Mouse (Mus musculus): ENCODE data around the gene Aqp1. TPM values are rescaled to one million over a fixed set of nuclear protein-coding genes. Genes with fewer than 3 reads are reported as not detected.

The Aqp1 gene
- polyA plus RNA-seq, 1 experiment from 2014 or later: 1.3 TPM

- Histone ChIP-seq H3K36me3 (ENCODE audit: control insufficient read depth, insufficient read depth, low read length) (no peaks in the 10 kb centered on the region), H3K27me3 (ENCODE audit: control insufficient read depth, insufficient read depth, low read length) (no peaks in the 10 kb centered on the region), H3K9me3 (ENCODE audit: control insufficient read depth, low read length) (no peaks in the 10 kb centered on the region), H3K4me3 (replicated peaks; ENCODE audit: low read depth, low read length) (no peak overlapping the region), H3K4me2 (ENCODE audit: low read length) (no peak overlapping the region), H3K9ac (replicated peaks; ENCODE audit: low read length) (no peak overlapping the region), H3K4me1 (ENCODE audit: control insufficient read depth, insufficient read depth, low read length) (no peaks in the 10 kb centered on the region), H3K27ac (replicated peaks; ENCODE audit: low read depth, low read length) (no peak overlapping the region)
- 87% methylated on average over 4 of the region's 4 CpGs for WGBS
- ATAC-seq (ENCODE audit: low FRiP score, low TSS enrichment) (no peak), DNase-seq (no peak)
Observed at GRCm38 (mm10) chr6:55381966-55382365, 45.7 kb downstream of the Aqp1 start.

- no peak overlapping the region for H3K4me3 ChIP-seq (replicated peaks; ENCODE audit: low read depth, low read length)
- no peak overlapping the region for H3K27ac ChIP-seq (replicated peaks; ENCODE audit: low read depth, low read length)
- no peaks in the 10 kb centered on the region for H3K9me3 ChIP-seq (ENCODE audit: control insufficient read depth, low read length)
- no peaks in the 10 kb centered on the region for H3K36me3 ChIP-seq (ENCODE audit: control insufficient read depth, insufficient read depth, low read length)
- 28% methylated on average over 1 of the region's 1 CpGs for WGBS
- H3K4me1 ChIP-seq (ENCODE audit: control insufficient read depth, insufficient read depth, low read length): peaks cover 11% of the 10 kb centered on the region; the same call in 1 of the 2 replicates
- no peaks in the 10 kb centered on the region for H3K27me3 ChIP-seq (ENCODE audit: control insufficient read depth, insufficient read depth, low read length)
- H3K9ac ChIP-seq (replicated peaks; ENCODE audit: low read length): no peak overlapping the region
- ATAC-seq (ENCODE audit: low FRiP score, low TSS enrichment) (no peak), DNase-seq (peak; percentile 51)
- no peak overlapping the region for H3K4me2 ChIP-seq (ENCODE audit: low read length)
Observed at GRCm38 (mm10) chr6:55383897-55384296, 47.7 kb downstream of the Aqp1 start.

GRCm38 (mm10) chr6:55384356-55384951, 48.2 kb downstream of the Aqp1 start:
- Histone ChIP-seq H3K27me3 (ENCODE audit: control insufficient read depth, insufficient read depth, low read length) (no peaks in the 10 kb centered on the region), H3K4me3 (replicated peaks; ENCODE audit: low read depth, low read length) (no peak overlapping the region), H3K9ac (replicated peaks; ENCODE audit: low read length) (no peak overlapping the region), H3K27ac (replicated peaks; ENCODE audit: low read depth, low read length) (no peak overlapping the region), H3K4me1 (ENCODE audit: control insufficient read depth, insufficient read depth, low read length) (peaks cover 12% of the 10 kb centered on the region; the same call in 1 of the 2 replicates), H3K4me2 (ENCODE audit: low read length) (no peak overlapping the region), H3K36me3 (ENCODE audit: control insufficient read depth, insufficient read depth, low read length) (no peaks in the 10 kb centered on the region), H3K9me3 (ENCODE audit: control insufficient read depth, low read length) (no peaks in the 10 kb centered on the region)
- WGBS: 81% methylated on average over 5 of the region's 5 CpGs
- ATAC-seq (ENCODE audit: low FRiP score, low TSS enrichment) (no peak), DNase-seq (no peak)

DNA sequence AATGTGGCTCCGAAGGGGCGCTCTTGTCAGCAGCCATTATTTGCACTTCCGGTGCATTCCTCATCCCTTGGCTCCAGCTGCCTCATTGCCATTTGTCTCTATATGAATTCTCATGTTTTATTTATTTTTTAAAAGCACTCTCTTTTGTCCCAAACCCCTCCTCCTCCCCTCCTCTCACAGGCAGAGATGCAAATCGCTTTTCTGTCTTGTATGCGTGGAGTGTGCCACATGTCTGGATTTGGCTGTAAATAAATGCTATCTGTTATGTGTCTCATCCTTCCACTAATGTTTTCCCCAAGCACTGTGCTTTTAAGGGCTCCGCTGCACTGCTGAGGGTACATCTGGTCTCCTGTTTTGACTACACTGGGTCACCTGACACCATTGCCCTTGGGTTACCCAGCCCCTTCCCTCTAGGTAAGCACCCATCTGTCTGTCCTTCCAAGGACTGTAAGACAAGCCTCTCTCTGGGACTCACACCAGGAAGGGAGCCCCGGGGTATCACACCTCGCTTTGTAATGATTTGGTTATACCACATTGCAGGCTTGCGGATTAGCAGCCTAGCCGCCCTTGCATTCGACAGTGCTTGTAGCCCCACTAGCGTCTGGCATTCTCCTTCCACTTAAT, 52.4 kb downstream of the Aqp1 start:
- H3K4me3 ChIP-seq (replicated peaks; ENCODE audit: low read depth, low read length): no peak overlapping the region
- 26% methylated on average over 12 of the region's 12 CpGs for WGBS
- no peak overlapping the region for H3K4me2 ChIP-seq (ENCODE audit: low read length)
- DNase-seq (peak; percentile 51), ATAC-seq (ENCODE audit: low FRiP score, low TSS enrichment) (peak; percentile 35; the same call in 1 of the 2 replicates)
- H3K27ac ChIP-seq (replicated peaks; ENCODE audit: low read depth, low read length): peak overlapping the region; percentile 58; the same call in 1 of the 2 replicates
- no peaks in the 10 kb centered on the region for H3K36me3 ChIP-seq (ENCODE audit: control insufficient read depth, insufficient read depth, low read length)
- peaks cover 12% of the 10 kb centered on the region; the same call in 1 of the 2 replicates for H3K4me1 ChIP-seq (ENCODE audit: control insufficient read depth, insufficient read depth, low read length)
- no peak overlapping the region for H3K9ac ChIP-seq (replicated peaks; ENCODE audit: low read length)
- H3K27me3 ChIP-seq (ENCODE audit: control insufficient read depth, insufficient read depth, low read length): no peaks in the 10 kb centered on the region
- H3K9me3 ChIP-seq (ENCODE audit: control insufficient read depth, low read length): no peaks in the 10 kb centered on the region

DNA sequence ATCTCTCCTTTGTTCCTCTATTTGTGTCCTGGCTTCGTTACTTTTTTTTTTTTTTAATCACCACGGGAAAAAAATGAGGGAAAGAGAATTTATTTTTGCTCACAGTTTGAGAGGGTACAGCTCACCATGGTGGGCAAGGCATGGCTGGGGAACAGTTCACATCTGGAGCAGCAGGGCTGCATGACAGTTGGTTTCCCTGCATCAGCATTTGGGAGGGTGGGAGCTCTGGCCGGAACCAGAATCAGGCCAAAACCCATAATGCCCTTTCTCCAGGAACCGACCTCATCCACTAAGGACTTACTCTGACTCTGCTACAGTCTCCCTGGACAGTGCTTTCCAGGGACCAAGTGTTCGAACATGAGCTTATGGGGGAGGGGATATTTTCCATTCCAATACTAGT, 53.1 kb downstream of the Aqp1 start:
- ATAC-seq (ENCODE audit: low FRiP score, low TSS enrichment) (no peak), DNase-seq (no peak)
- Histone ChIP-seq H3K9me3 (ENCODE audit: control insufficient read depth, low read length) (no peaks in the 10 kb centered on the region), H3K4me2 (ENCODE audit: low read length) (no peak overlapping the region), H3K4me1 (ENCODE audit: control insufficient read depth, insufficient read depth, low read length) (peaks cover 12% of the 10 kb centered on the region), H3K9ac (replicated peaks; ENCODE audit: low read length) (no peak overlapping the region), H3K36me3 (ENCODE audit: control insufficient read depth, insufficient read depth, low read length) (no peaks in the 10 kb centered on the region), H3K27ac (replicated peaks; ENCODE audit: low read depth, low read length) (no peak overlapping the region), H3K4me3 (replicated peaks; ENCODE audit: low read depth, low read length) (no peak overlapping the region), H3K27me3 (ENCODE audit: control insufficient read depth, insufficient read depth, low read length) (no peaks in the 10 kb centered on the region)
- 71% methylated on average over 5 of the region's 5 CpGs for WGBS

GRCm38 (mm10) chr6:55391814-55392213, 55.6 kb downstream of the Aqp1 start:
- 42% methylated on average over 4 of the region's 4 CpGs for WGBS
- Histone ChIP-seq H3K4me3 (replicated peaks; ENCODE audit: low read depth, low read length) (no peak overlapping the region), H3K4me1 (ENCODE audit: control insufficient read depth, insufficient read depth, low read length) (peaks cover 21% of the 10 kb centered on the region), H3K9ac (replicated peaks; ENCODE audit: low read length) (no peak overlapping the region), H3K9me3 (ENCODE audit: control insufficient read depth, low read length) (no peaks in the 10 kb centered on the region), H3K4me2 (ENCODE audit: low read length) (no peak overlapping the region), H3K27ac (replicated peaks; ENCODE audit: low read depth, low read length) (no peak overlapping the region), H3K27me3 (ENCODE audit: control insufficient read depth, insufficient read depth, low read length) (no peaks in the 10 kb centered on the region), H3K36me3 (ENCODE audit: control insufficient read depth, insufficient read depth, low read length) (no peaks in the 10 kb centered on the region)
- DNase-seq: peak; percentile 70
- ATAC-seq (ENCODE audit: low FRiP score, low TSS enrichment): no peak

DNA sequence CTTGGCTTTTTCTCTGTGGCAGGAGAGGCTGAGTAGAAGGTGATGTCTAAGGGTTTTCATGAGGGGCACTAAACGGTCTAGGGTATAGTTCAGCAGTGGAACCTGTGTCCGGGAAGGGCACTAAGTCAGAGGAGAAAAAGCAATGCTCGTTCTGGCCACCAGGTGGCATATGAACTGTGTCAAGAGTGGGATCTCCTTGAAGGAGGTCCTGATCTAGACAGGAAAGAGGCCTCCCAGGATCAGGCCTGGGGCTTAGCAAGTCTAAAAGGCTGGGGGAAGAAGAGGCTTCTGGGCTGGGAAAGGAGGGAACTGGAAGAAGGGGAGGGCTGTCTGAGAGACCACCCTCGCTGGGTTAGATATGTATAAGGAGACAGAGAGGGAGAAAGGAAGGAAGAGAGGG, 56.2 kb downstream of the Aqp1 start:
- no peaks in the 10 kb centered on the region for H3K36me3 ChIP-seq (ENCODE audit: control insufficient read depth, insufficient read depth, low read length)
- H3K9me3 ChIP-seq (ENCODE audit: control insufficient read depth, low read length): no peaks in the 10 kb centered on the region
- DNase-seq (peak; percentile 92), ATAC-seq (ENCODE audit: low FRiP score, low TSS enrichment) (peak; percentile 58; the same call in 1 of the 2 replicates)
- no peaks in the 10 kb centered on the region for H3K27me3 ChIP-seq (ENCODE audit: control insufficient read depth, insufficient read depth, low read length)
- peaks cover 23% of the 10 kb centered on the region for H3K4me1 ChIP-seq (ENCODE audit: control insufficient read depth, insufficient read depth, low read length)
- WGBS: 13% methylated on average over 4 of the region's 4 CpGs
- H3K4me3 ChIP-seq (replicated peaks; ENCODE audit: low read depth, low read length): no peak overlapping the region
- H3K4me2 ChIP-seq (ENCODE audit: low read length): no peak overlapping the region
- no peak overlapping the region for H3K9ac ChIP-seq (replicated peaks; ENCODE audit: low read length)
- no peak overlapping the region for H3K27ac ChIP-seq (replicated peaks; ENCODE audit: low read depth, low read length)

GRCm38 (mm10) chr6:55394854-55395253, 58.6 kb downstream of the Aqp1 start:
- Histone ChIP-seq H3K4me3 (replicated peaks; ENCODE audit: low read depth, low read length) (no peak overlapping the region), H3K4me2 (ENCODE audit: low read length) (no peak overlapping the region), H3K9me3 (ENCODE audit: control insufficient read depth, low read length) (no peaks in the 10 kb centered on the region), H3K9ac (replicated peaks; ENCODE audit: low read length) (no peak overlapping the region), H3K4me1 (ENCODE audit: control insufficient read depth, insufficient read depth, low read length) (peaks cover 17% of the 10 kb centered on the region), H3K36me3 (ENCODE audit: control insufficient read depth, insufficient read depth, low read length) (no peaks in the 10 kb centered on the region), H3K27ac (replicated peaks; ENCODE audit: low read depth, low read length) (no peak overlapping the region), H3K27me3 (ENCODE audit: control insufficient read depth, insufficient read depth, low read length) (no peaks in the 10 kb centered on the region)
- 56% methylated on average over 10 of the region's 10 CpGs for WGBS
- ATAC-seq (ENCODE audit: low FRiP score, low TSS enrichment): no peak
- DNase-seq: peak; percentile 51

DNA sequence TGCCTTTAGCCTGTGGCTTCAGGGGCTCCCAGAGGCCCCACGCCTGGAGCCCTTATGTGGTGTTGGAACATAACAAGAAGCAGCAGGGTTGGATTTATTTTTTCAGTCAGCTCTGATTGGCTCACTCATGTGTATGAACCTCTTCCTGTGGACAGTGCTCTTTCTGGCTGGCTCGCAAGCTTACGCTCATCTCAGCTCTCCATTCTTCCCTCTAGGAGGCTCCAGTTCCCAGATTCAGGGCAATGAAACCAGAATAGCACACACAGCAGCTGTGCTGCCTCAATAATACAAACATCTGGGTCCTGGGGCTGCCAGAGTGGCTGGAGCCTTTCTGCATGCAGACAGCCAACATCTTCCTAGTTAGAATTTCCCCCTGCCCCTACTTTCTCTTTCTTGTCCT, 59.9 kb downstream of the Aqp1 start:
- Histone ChIP-seq H3K9me3 (ENCODE audit: control insufficient read depth, low read length) (no peaks in the 10 kb centered on the region), H3K27ac (replicated peaks; ENCODE audit: low read depth, low read length) (peak overlapping the region; percentile 49; the same call in 1 of the 2 replicates), H3K9ac (replicated peaks; ENCODE audit: low read length) (0 out of 2 replicates have a peak overlapping the region, but pooled peaks have one; percentile 12), H3K4me1 (ENCODE audit: control insufficient read depth, insufficient read depth, low read length) (peaks cover 20% of the 10 kb centered on the region), H3K36me3 (ENCODE audit: control insufficient read depth, insufficient read depth, low read length) (no peaks in the 10 kb centered on the region), H3K4me3 (replicated peaks; ENCODE audit: low read depth, low read length) (no peak overlapping the region), H3K4me2 (ENCODE audit: low read length) (no peak overlapping the region), H3K27me3 (ENCODE audit: control insufficient read depth, insufficient read depth, low read length) (no peaks in the 10 kb centered on the region)
- 54% methylated on average over 3 of the region's 3 CpGs for WGBS
- ATAC-seq (ENCODE audit: low FRiP score, low TSS enrichment): no peak
- DNase-seq: peak; percentile 62
